Mouse (Mus musculus): Measurements from ENCODE around the gene Zmym2. TPM values are rescaled to one million over a fixed set of nuclear protein-coding genes. Genes with fewer than 3 reads are reported as not detected.

Zmym2 gene
- polyA plus RNA-seq, 1 experiment from 2014 or later: 60.1 TPM

DNA sequence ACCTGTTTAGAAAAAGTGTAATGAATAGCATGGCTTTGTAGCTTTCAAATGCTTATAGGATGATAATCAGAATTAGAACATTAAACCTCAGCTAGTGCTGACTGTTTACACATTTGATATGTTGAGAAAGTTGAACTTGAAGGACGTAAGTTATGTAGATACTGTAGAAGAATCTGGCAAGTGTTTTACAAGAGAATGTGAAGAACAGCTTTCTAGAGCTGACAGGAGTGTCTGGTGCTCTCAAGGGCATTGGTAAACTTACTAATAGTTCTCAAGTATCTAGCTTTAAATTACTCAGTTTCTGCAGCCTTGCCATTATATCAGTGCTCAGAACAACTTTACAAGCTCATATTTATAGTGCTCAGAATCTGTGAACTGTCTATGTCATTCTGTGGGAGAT lies 53.5 kb downstream of the Zmym2 start:
- DNase-seq (ENCODE audit: low spot score) (no peak), ATAC-seq (ENCODE audit: insufficient number of reproducible peaks, low FRiP score, low TSS enrichment, low read depth) (no peak)
- Histone ChIP-seq H3K9ac (ENCODE audit: low read length) (no peak overlapping the region), H3K4me2 (ENCODE audit: low read depth, severe bottlenecking) (no peak overlapping the region), H3K4me3 (ENCODE audit: low read depth, low read length) (no peak overlapping the region), H3K9me3 (ENCODE audit: control insufficient read depth, low read length) (no peaks in the 10 kb centered on the region), H3K27me3 (ENCODE audit: control insufficient read depth, insufficient read depth, low read length) (no peaks in the 10 kb centered on the region), H3K4me1 (ENCODE audit: control insufficient read depth, insufficient read depth, low read length) (no peaks in the 10 kb centered on the region), H3K27ac (replicated peaks; ENCODE audit: low read depth, low read length) (no peak overlapping the region), H3K36me3 (ENCODE audit: control insufficient read depth, insufficient read depth, low read length) (peaks cover 3% of the 10 kb centered on the region; the same call in 1 of the 2 replicates)
- WGBS: 94% methylated on average over 1 of the region's 1 CpGs

DNA sequence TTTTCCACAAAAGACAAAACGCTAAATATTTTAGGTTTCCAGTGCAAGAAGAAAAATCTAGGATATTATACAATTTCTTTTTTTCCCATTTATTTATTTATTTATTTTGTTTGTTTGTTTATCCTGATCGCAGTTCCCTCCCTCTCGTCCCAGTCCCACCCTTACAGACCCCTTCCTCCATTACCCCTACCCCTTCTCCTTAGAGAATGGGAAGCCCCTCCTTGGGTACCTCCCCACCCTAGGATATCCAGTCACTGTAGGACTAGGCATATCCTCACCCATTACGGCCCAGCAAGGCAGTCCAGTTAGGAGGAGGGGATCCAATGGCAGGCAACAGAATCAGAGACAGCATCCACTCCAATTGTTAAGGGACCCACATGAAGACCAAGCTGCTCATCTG lies 66.5 kb downstream of the Zmym2 start:
- no peaks in the 10 kb centered on the region for H3K4me1 ChIP-seq (ENCODE audit: control insufficient read depth, insufficient read depth, low read length)
- no peak overlapping the region for H3K4me2 ChIP-seq (ENCODE audit: low read depth, severe bottlenecking)
- H3K9ac ChIP-seq (ENCODE audit: low read length): no peak overlapping the region
- no peak overlapping the region for H3K4me3 ChIP-seq (ENCODE audit: low read depth, low read length)
- H3K27me3 ChIP-seq (ENCODE audit: control insufficient read depth, insufficient read depth, low read length): no peaks in the 10 kb centered on the region
- peaks cover 13% of the 10 kb centered on the region for H3K36me3 ChIP-seq (ENCODE audit: control insufficient read depth, insufficient read depth, low read length)
- ATAC-seq (ENCODE audit: insufficient number of reproducible peaks, low FRiP score, low TSS enrichment, low read depth): no peak
- H3K27ac ChIP-seq (replicated peaks; ENCODE audit: low read depth, low read length): no peak overlapping the region
- DNase-seq (ENCODE audit: low spot score): no peak
- 92% methylated on average over 4 of the region's 4 CpGs for whole genome bisulfite sequencing
- no peaks in the 10 kb centered on the region for H3K9me3 ChIP-seq (ENCODE audit: control insufficient read depth, low read length)

DNA sequence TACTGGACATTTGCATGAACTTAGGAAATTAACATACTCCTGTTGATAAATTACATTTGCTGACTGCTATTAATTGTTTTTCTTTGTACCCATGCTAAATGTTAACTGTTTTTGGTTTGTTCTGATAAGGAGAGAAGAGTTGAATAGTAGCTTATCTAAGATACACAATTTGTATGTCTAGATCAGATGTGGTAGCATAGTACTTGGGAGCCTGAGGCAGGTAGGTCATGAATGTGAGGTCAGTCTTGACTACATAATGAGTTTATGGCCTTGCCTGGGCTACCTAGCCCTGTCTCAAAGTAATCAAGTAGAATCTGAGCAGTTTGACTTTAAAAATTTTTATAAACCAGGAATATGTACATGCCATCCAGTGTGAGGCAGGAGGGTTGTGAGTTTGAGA lies 67.9 kb downstream of the Zmym2 start:
- Histone ChIP-seq H3K27me3 (ENCODE audit: control insufficient read depth, insufficient read depth, low read length) (no peaks in the 10 kb centered on the region), H3K9me3 (ENCODE audit: control insufficient read depth, low read length) (no peaks in the 10 kb centered on the region), H3K4me3 (ENCODE audit: low read depth, low read length) (no peak overlapping the region), H3K4me2 (ENCODE audit: low read depth, severe bottlenecking) (no peak overlapping the region), H3K4me1 (ENCODE audit: control insufficient read depth, insufficient read depth, low read length) (no peaks in the 10 kb centered on the region), H3K9ac (ENCODE audit: low read length) (no peak overlapping the region), H3K27ac (replicated peaks; ENCODE audit: low read depth, low read length) (no peak overlapping the region), H3K36me3 (ENCODE audit: control insufficient read depth, insufficient read depth, low read length) (peaks cover 13% of the 10 kb centered on the region)
- ATAC-seq (ENCODE audit: insufficient number of reproducible peaks, low FRiP score, low TSS enrichment, low read depth): no peak
- no peak for DNase-seq (ENCODE audit: low spot score)

DNA sequence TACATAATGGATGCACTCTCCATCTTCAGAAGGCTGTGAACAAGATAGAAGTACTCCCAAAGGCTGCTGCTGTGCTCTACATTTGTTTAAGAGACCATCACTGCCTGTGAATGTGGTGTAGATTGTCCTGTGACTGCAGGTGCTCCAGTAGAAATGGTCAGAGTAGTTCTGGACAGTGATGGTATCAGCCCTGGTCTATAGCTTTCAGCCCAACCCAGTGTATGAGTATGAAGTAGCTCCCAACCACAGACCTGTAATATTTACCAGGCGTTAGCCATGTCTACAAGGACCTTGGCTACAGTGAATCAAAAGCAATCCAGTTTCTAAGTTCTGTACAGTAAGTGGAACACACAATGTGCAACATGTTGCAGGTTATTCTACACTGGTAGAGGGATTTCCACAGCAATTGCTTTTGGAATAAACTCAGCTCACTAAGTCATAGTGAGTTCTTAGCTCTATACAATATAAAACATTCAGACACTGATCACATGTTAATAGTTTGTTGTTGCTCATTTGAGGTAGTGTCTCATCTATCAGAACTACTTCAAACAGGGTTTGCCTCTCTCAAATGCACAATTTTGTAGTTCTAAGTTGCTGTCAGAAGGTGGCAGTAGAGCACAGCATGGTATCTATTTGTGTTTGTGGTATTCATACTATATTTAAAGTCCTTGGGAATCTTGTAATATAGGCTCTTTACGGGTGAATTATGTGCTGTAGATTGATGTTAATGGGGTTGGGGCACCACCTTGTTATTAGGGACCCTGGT lies 77.7 kb downstream of the Zmym2 start:
- Histone ChIP-seq H3K9ac (ENCODE audit: low read length) (no peak overlapping the region), H3K36me3 (ENCODE audit: control insufficient read depth, insufficient read depth, low read length) (no peaks in the 10 kb centered on the region), H3K27ac (replicated peaks; ENCODE audit: low read depth, low read length) (no peak overlapping the region), H3K9me3 (ENCODE audit: control insufficient read depth, low read length) (no peaks in the 10 kb centered on the region), H3K4me1 (ENCODE audit: control insufficient read depth, insufficient read depth, low read length) (no peaks in the 10 kb centered on the region), H3K4me3 (ENCODE audit: low read depth, low read length) (no peak overlapping the region), H3K4me2 (ENCODE audit: low read depth, severe bottlenecking) (no peak overlapping the region), H3K27me3 (ENCODE audit: control insufficient read depth, insufficient read depth, low read length) (no peaks in the 10 kb centered on the region)
- WGBS: 65% methylated on average over 2 of the region's 2 CpGs
- DNase-seq (ENCODE audit: low spot score): peak; percentile 40
- no peak for ATAC-seq (ENCODE audit: insufficient number of reproducible peaks, low FRiP score, low TSS enrichment, low read depth)

DNA sequence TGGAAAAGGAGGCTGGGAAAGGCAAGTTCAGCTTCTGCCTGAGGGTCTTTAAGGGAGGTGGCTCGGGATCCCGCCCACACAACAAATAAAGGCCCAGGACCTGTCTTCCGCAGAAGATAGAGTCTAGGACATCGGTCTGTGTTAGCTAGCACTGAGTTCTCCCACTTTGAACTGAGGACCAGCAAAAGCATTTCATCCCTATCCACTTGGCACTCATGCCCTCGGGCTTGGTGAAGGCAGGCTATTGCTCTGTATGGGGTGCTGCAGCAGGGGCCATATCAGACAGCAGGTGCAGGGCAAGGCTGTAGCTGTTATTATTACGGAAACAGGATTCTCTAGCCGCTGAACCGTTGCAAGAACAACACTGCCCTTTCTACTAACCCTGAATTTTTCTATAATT lies 83.2 kb downstream of the Zmym2 start:
- no peaks in the 10 kb centered on the region for H3K27me3 ChIP-seq (ENCODE audit: control insufficient read depth, insufficient read depth, low read length)
- DNase-seq (ENCODE audit: low spot score) (no peak), ATAC-seq (ENCODE audit: insufficient number of reproducible peaks, low FRiP score, low TSS enrichment, low read depth) (no peak)
- no peak overlapping the region for H3K4me2 ChIP-seq (ENCODE audit: low read depth, severe bottlenecking)
- no peak overlapping the region for H3K4me3 ChIP-seq (ENCODE audit: low read depth, low read length)
- H3K36me3 ChIP-seq (ENCODE audit: control insufficient read depth, insufficient read depth, low read length): no peaks in the 10 kb centered on the region
- no peak overlapping the region for H3K9ac ChIP-seq (ENCODE audit: low read length)
- no peaks in the 10 kb centered on the region for H3K9me3 ChIP-seq (ENCODE audit: control insufficient read depth, low read length)
- H3K4me1 ChIP-seq (ENCODE audit: control insufficient read depth, insufficient read depth, low read length): no peaks in the 10 kb centered on the region
- 83% methylated on average over 8 of the region's 8 CpGs for WGBS
- no peak overlapping the region for H3K27ac ChIP-seq (replicated peaks; ENCODE audit: low read depth, low read length)

DNA sequence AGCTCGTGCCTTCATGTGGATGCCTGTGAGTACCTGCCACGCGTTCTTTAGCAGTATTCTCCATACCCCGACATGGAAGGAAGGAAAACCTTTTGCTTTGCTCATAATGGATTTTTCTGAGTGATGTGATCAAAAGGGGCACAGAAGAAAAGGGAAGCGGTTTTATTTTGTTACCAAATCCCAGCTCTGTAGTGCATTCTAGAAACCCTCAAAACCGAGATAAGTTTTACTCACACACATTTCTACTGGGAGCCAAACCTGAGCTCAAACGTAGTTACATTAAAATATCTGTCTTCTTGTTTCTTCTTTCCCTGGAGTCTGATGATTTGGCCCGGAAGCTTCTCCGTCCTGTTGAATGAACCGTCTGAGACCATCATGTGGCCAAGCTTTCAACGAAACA lies 83.7 kb downstream of the Zmym2 start:
- H3K36me3 ChIP-seq (ENCODE audit: control insufficient read depth, insufficient read depth, low read length): no peaks in the 10 kb centered on the region
- H3K4me1 ChIP-seq (ENCODE audit: control insufficient read depth, insufficient read depth, low read length): no peaks in the 10 kb centered on the region
- no peak overlapping the region for H3K27ac ChIP-seq (replicated peaks; ENCODE audit: low read depth, low read length)
- H3K9ac ChIP-seq (ENCODE audit: low read length): no peak overlapping the region
- no peak for ATAC-seq (ENCODE audit: insufficient number of reproducible peaks, low FRiP score, low TSS enrichment, low read depth)
- H3K4me2 ChIP-seq (ENCODE audit: low read depth, severe bottlenecking): no peak overlapping the region
- 81% methylated on average over 11 of the region's 11 CpGs for WGBS
- no peak for DNase-seq (ENCODE audit: low spot score)
- no peaks in the 10 kb centered on the region for H3K9me3 ChIP-seq (ENCODE audit: control insufficient read depth, low read length)
- H3K4me3 ChIP-seq (ENCODE audit: low read depth, low read length): no peak overlapping the region
- no peaks in the 10 kb centered on the region for H3K27me3 ChIP-seq (ENCODE audit: control insufficient read depth, insufficient read depth, low read length)

DNA sequence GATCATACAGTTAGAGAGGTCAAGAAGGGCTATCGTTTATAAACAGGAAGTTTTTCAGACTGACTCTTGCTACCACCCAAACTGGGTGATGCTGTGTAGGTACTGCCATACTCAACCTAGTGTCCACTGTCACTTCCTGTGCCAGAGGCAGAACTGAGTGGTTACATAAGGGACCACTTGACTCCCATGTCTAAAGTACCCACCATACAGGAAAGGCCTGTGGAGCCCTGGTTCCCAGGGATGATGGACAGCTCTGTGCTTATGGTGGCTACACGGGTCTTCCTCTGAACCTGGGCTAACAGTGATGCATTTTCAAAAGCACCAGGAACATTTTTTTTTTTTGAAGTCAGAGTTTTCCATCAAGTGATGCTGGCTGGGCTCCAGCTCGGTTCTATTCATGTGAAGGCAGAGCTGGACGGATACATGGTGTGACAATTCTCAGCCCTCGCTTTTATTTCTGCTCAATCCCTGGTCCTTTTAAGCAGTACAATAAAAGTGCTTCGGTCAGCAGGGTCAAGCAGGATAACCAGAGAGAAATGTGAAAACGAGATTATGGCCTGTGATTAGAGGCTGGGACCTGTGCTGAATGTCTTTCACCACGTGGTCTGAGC lies 91.7 kb downstream of the Zmym2 start:
- Histone ChIP-seq H3K27me3 (ENCODE audit: control insufficient read depth, insufficient read depth, low read length) (no peaks in the 10 kb centered on the region), H3K4me2 (ENCODE audit: low read depth, severe bottlenecking) (no peak overlapping the region), H3K27ac (replicated peaks; ENCODE audit: low read depth, low read length) (no peak overlapping the region), H3K4me1 (ENCODE audit: control insufficient read depth, insufficient read depth, low read length) (no peaks in the 10 kb centered on the region), H3K36me3 (ENCODE audit: control insufficient read depth, insufficient read depth, low read length) (no peaks in the 10 kb centered on the region), H3K4me3 (ENCODE audit: low read depth, low read length) (no peak overlapping the region), H3K9ac (ENCODE audit: low read length) (no peak overlapping the region), H3K9me3 (ENCODE audit: control insufficient read depth, low read length) (no peaks in the 10 kb centered on the region)
- DNase-seq (ENCODE audit: low spot score) (no peak), ATAC-seq (ENCODE audit: insufficient number of reproducible peaks, low FRiP score, low TSS enrichment, low read depth) (no peak)
- WGBS: 57% methylated on average over 8 of the region's 8 CpGs

DNA sequence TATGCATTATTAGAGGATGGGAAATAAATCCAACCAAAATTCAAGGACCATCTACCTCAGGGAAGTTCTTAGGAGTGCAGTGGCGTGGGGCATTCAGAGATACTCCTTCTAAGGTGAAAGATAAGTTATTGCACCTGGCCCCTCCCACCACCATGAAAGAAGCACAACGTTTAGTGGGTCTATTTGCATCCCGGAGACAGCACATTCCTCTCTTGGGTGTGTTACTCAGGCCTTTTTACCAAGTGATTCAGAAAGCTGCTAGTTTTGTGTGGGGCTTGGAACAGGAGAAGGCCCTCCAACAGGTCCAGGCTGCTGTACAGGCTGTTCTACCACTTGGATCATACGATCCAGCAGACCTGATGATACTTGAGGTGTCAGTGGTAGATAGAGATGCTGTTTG lies 102.2 kb downstream of the Zmym2 start:
- no peaks in the 10 kb centered on the region for H3K27me3 ChIP-seq (ENCODE audit: control insufficient read depth, insufficient read depth, low read length)
- no peak overlapping the region for H3K4me3 ChIP-seq (ENCODE audit: low read depth, low read length)
- 66% methylated on average over 4 of the region's 4 CpGs for whole genome bisulfite sequencing
- H3K9ac ChIP-seq (ENCODE audit: low read length): no peak overlapping the region
- no peaks in the 10 kb centered on the region for H3K9me3 ChIP-seq (ENCODE audit: control insufficient read depth, low read length)
- no peak overlapping the region for H3K27ac ChIP-seq (replicated peaks; ENCODE audit: low read depth, low read length)
- H3K4me1 ChIP-seq (ENCODE audit: control insufficient read depth, insufficient read depth, low read length): no peaks in the 10 kb centered on the region
- H3K36me3 ChIP-seq (ENCODE audit: control insufficient read depth, insufficient read depth, low read length): no peaks in the 10 kb centered on the region
- ATAC-seq (ENCODE audit: insufficient number of reproducible peaks, low FRiP score, low TSS enrichment, low read depth): no peak
- no peak overlapping the region for H3K4me2 ChIP-seq (ENCODE audit: low read depth, severe bottlenecking)
- no peak for DNase-seq (ENCODE audit: low spot score)
